Mouse (Mus musculus) G1E (cell line): ENCODE results near the gene Chil1. TPM values are rescaled to one million over a fixed set of nuclear protein-coding genes. Genes with fewer than 3 reads are reported as not detected.
A peak's percentile ranks its signal among the peaks of the same experiment; 100 is the strongest.

Experiments
- ATAC-seq: 2 replicates; pipeline ENCODE4 v1.8.0; 2016; ENCODE audit warnings: mild to moderate bottlenecking; ENCODE audit not compliant: insufficient number of reproducible peaks, poor library complexity, low FRiP score, severe bottlenecking; ENCODE audit errors: extremely low read depth
- DNase-seq: peaks from one replicate; pipeline ENCODE4 v3.0.0; 2012; ENCODE audit warnings: low spot score
- H3K27me3 ChIP-seq: 2 replicates; pipeline ENCODE4 v1.6.1; 2012; ENCODE audit warnings: mild to moderate bottlenecking, low read length, inconsistent platforms; ENCODE audit not compliant: insufficient read depth
- H3K36me3 ChIP-seq: replicated peaks from 2 replicates; pipeline ENCODE3; 2012; ENCODE audit warnings: mild to moderate bottlenecking, inconsistent platforms
- H3K4me1 ChIP-seq: 2 replicates; pipeline ENCODE4 v1.6.1; 2012; ENCODE audit warnings: low read depth, low read length, inconsistent platforms, mixed read lengths; ENCODE audit not compliant: insufficient read depth
- H3K4me3 ChIP-seq: 2 replicates; pipeline ENCODE4 v1.5.1; 2012; ENCODE audit warnings: low read depth, mild to moderate bottlenecking, inconsistent platforms, low read length, moderate library complexity, mixed read lengths
- H3K9me3 ChIP-seq: replicated peaks from 2 replicates; pipeline ENCODE4 v1.6.1; 2012; ENCODE audit warnings: inconsistent platforms
- CTCF ChIP-seq: IDR thresholded peaks from 2 replicates; pipeline ENCODE4 v1.5.1; 2012; ENCODE audit warnings: low read depth, low read length, inconsistent platforms, mixed read lengths
- GATA1 ChIP-seq: IDR thresholded peaks from 2 replicates; pipeline ENCODE4 v1.6.1; 2012; ENCODE audit warnings: borderline replicate concordance, low read length, inconsistent platforms, mixed read lengths
- GATA2 ChIP-seq: IDR thresholded peaks from 2 replicates; pipeline ENCODE4 v1.6.1; 2012; ENCODE audit warnings: low read depth, low read length, inconsistent platforms, borderline replicate concordance
- POLR2AphosphoS5 ChIP-seq: IDR thresholded peaks from 2 replicates; pipeline ENCODE4 v1.6.1; 2012; ENCODE audit warnings: low read depth, low read length, inconsistent platforms; ENCODE audit not compliant: insufficient replicate concordance
- TAL1 ChIP-seq: conservative IDR thresholded peaks from 2 replicates; pipeline ENCODE4 v1.6.1; 2012; ENCODE audit warnings: low read depth, low read length, inconsistent platforms, mixed read lengths
- polyA plus RNA-seq: library from polyadenylated mRNA; stranded (reverse); fragments of >175 nt; gene quantifications from 2 replicates; pipeline ENCODE4 v1.2.3, GENCODE M21; 2012
- total RNA-seq, 2 experiments: library from RNA; stranded (forward) in 1 of 2; stranded (reverse) in 1 of 2; fragments of 200-1000 nt in 1 of 2; fragments of >200 nt in 1 of 2; fragmentation: Nextera tagmentation in 1 of 2; gene quantifications; 2 replicates each; pipeline ENCODE4 v1.2.3; 2014 to 2017

Chil1 gene
- total and polyA plus RNA-seq, 3 experiments = not detected

- Histone ChIP-seq H3K9me3 (no peaks in the 10 kb centered on the region), H3K4me1 (peaks cover 6% of the 10 kb centered on the region; the same call in 1 of the 2 replicates), H3K36me3 (no peaks in the 10 kb centered on the region), H3K27me3 (peaks cover 54% of the 10 kb centered on the region), H3K4me3 (no peak overlapping the region)
- TF ChIP-seq TAL1 (no peak), GATA2 (no peak), CTCF (no peak), GATA1 (no peak), POLR2AphosphoS5 (no peak)
- DNase-seq = no peak
- no peak for ATAC-seq
These were observed 18.5 kb downstream of the Chil1 start for GRCm38 (mm10) chr1:134200481-134200880.

GRCm38 (mm10) chr1:134200998-134201686 lies 19.2 kb downstream of the Chil1 start:
- H3K4me1 ChIP-seq = 0 out of 2 replicates have a peak, but pooled peaks cover under 1% of the 10 kb centered on the region
- no peaks in the 10 kb centered on the region for H3K9me3 ChIP-seq
- ATAC-seq = no peak
- no peak overlapping the region for H3K4me3 ChIP-seq
- TF ChIP-seq GATA2 = no peak
- no peak for TF ChIP-seq GATA1
- TF ChIP-seq CTCF = no peak
- TF ChIP-seq POLR2AphosphoS5 = no peak
- no peak for TF ChIP-seq TAL1
- no peaks in the 10 kb centered on the region for H3K36me3 ChIP-seq
- no peak for DNase-seq
- peaks cover 52% of the 10 kb centered on the region for H3K27me3 ChIP-seq

- no peak overlapping the region for H3K4me3 ChIP-seq
- ATAC-seq (no peak), DNase-seq (no peak)
- no peaks in the 10 kb centered on the region for H3K36me3 ChIP-seq
- H3K4me1 ChIP-seq = no peaks in the 10 kb centered on the region
- peaks cover 51% of the 10 kb centered on the region for H3K27me3 ChIP-seq
- TF ChIP-seq TAL1 (no peak), CTCF (peak; percentile 50)
- H3K9me3 ChIP-seq = no peaks in the 10 kb centered on the region
These were observed 19.9 kb downstream of the Chil1 start for GRCm38 (mm10) chr1:134201751-134202420.

- DNase-seq (no peak), ATAC-seq (no peak)
- TF ChIP-seq POLR2AphosphoS5 (no peak), GATA2 (no peak), GATA1 (no peak), CTCF (no peak), TAL1 (no peak)
- Histone ChIP-seq H3K36me3 (no peaks in the 10 kb centered on the region), H3K4me3 (no peak overlapping the region), H3K27me3 (peaks cover 45% of the 10 kb centered on the region), H3K9me3 (peaks cover 4% of the 10 kb centered on the region; the same call in 1 of the 2 replicates), H3K4me1 (no peaks in the 10 kb centered on the region)
These were observed 22.3 kb downstream of the Chil1 start for GRCm38 (mm10) chr1:134204230-134204629.

- no peak for DNase-seq
- H3K9me3 ChIP-seq = peaks cover 4% of the 10 kb centered on the region; the same call in 1 of the 2 replicates
- peaks cover 38% of the 10 kb centered on the region for H3K27me3 ChIP-seq
- H3K4me1 ChIP-seq = no peaks in the 10 kb centered on the region
- H3K4me3 ChIP-seq = no peak overlapping the region
- no peaks in the 10 kb centered on the region for H3K36me3 ChIP-seq
- no peak for TF ChIP-seq CTCF
- no peak for TF ChIP-seq GATA2
- no peak for TF ChIP-seq POLR2AphosphoS5
- no peak for TF ChIP-seq TAL1
- TF ChIP-seq GATA1 = no peak
- no peak for ATAC-seq
These were observed 23.5 kb downstream of the Chil1 start for GRCm38 (mm10) chr1:134205296-134206018.

GRCm38 (mm10) chr1:134206085-134206484 lies 24.1 kb downstream of the Chil1 start:
- Histone ChIP-seq H3K27me3 (peaks cover 44% of the 10 kb centered on the region), H3K9me3 (peaks cover 4% of the 10 kb centered on the region; the same call in 1 of the 2 replicates), H3K4me1 (no peaks in the 10 kb centered on the region), H3K36me3 (no peaks in the 10 kb centered on the region), H3K4me3 (no peak overlapping the region)
- ATAC-seq (no peak), DNase-seq (no peak)
- TF ChIP-seq TAL1 (no peak), CTCF (no peak), GATA1 (no peak), POLR2AphosphoS5 (no peak), GATA2 (no peak)
